Mouse (Mus musculus) erythroid progenitor cell, adult 5-6 weeks (primary cell): ENCODE measurements around the gene Gm17581. TPM values are rescaled to one million over a fixed set of nuclear protein-coding genes. Genes with fewer than 3 reads are reported as not detected.
"Not testable (repeated sequence)": the region's sequence is repeated elsewhere in the genome, so short reads cannot be mapped to it uniquely, and the experiment has no call there.

Source experiments
- ATAC-seq: replicated peaks from 2 replicates; pipeline ENCODE4 v1.8.0; 2016; ENCODE audit warnings: moderate number of reproducible peaks, mild to moderate bottlenecking, moderate TSS enrichment, inconsistent platforms; ENCODE audit not compliant: poor library complexity, low FRiP score, severe bottlenecking
- total RNA-seq, 2 experiments: library from RNA; stranded (forward) in 1 of 2; stranded (reverse) in 1 of 2; fragments of 150-400 nt in 1 of 2; fragments of 186-747, 209-891 nt in 1 of 2; gene quantifications; 2 replicates each; pipeline versions ENCODE4 v1.2.3 to v1.2.4; 2015 to 2017; ENCODE audit warnings: low replicate concordance in 2 of 2

Gene Gm17581
- not detected in 2 replicates for total RNA-seq (2015; ENCODE audit: low replicate concordance)
- not detected in 2 replicates for total RNA-seq (2017; ENCODE audit: low replicate concordance)

GRCm38 (mm10) chr2:155735766-155736165 is at the start of gene Gm17581:
Gene Gm17581, minus strand, starts transcription at chr2:155735866.
- not testable (repeated sequence) for ATAC-seq

GRCm38 (mm10) chr2:155784534-155784933 is 48.9 kb upstream of the Gm17581 start:
- no peak for ATAC-seq

- ATAC-seq = no peak
Measured at GRCm38 (mm10) chr2:155779506-155779905, 43.8 kb upstream of the Gm17581 start.

GRCm38 (mm10) chr2:155779066-155779465 is 43.4 kb upstream of the Gm17581 start:
- ATAC-seq = no peak

- no peak for ATAC-seq
Measured at GRCm38 (mm10) chr2:155778004-155778403, 42.3 kb upstream of the Gm17581 start.

- no peak for ATAC-seq
Measured at GRCm38 (mm10) chr2:155777688-155777985, 42.0 kb upstream of the Gm17581 start.

- ATAC-seq = no peak
Measured at GRCm38 (mm10) chr2:155776824-155777687, 41.4 kb upstream of the Gm17581 start.

GRCm38 (mm10) chr2:155775685-155776263 is 40.1 kb upstream of the Gm17581 start:
- ATAC-seq = no peak

GRCm38 (mm10) chr2:155774927-155775684 is 39.4 kb upstream of the Gm17581 start, which contains the start of gene Mmp24:
Gene Mmp24, plus strand, starts transcription at chr2:155775342.
- ATAC-seq = no peak

GRCm38 (mm10) chr2:155774261-155774926 is 38.7 kb upstream of the Gm17581 start:
- ATAC-seq = no peak

GRCm38 (mm10) chr2:155773664-155774063 is 38.0 kb upstream of the Gm17581 start:
- no peak for ATAC-seq

- peak; percentile 60 for ATAC-seq
Measured at GRCm38 (mm10) chr2:155764679-155765418, 29.2 kb upstream of the Gm17581 start.

GRCm38 (mm10) chr2:155756855-155757566 is 21.3 kb upstream of the Gm17581 start:
- no peak for ATAC-seq

- no peak for ATAC-seq
Measured at GRCm38 (mm10) chr2:155755746-155756145, 20.1 kb upstream of the Gm17581 start.

GRCm38 (mm10) chr2:155751014-155751786 is 15.5 kb upstream of the Gm17581 start, which contains the start of gene Procr:
Gene Procr, plus strand, starts transcription at chr2:155751117.
- no peak for ATAC-seq

- ATAC-seq = no peak
Measured at GRCm38 (mm10) chr2:155749394-155749793, 13.7 kb upstream of the Gm17581 start.

- ATAC-seq = no peak
Measured at GRCm38 (mm10) chr2:155745487-155745886, 9.8 kb upstream of the Gm17581 start.

- no peak for ATAC-seq
Measured at GRCm38 (mm10) chr2:155743351-155743750, 7.7 kb upstream of the Gm17581 start.
